Mouse (Mus musculus): Measurements from ENCODE around the gene Gsta4. TPM values are rescaled to one million over a fixed set of nuclear protein-coding genes. Genes with fewer than 3 reads are reported as not detected.
"Not testable (repeated sequence)": the region's sequence is repeated elsewhere in the genome, so short reads cannot be mapped to it uniquely, and the experiment has no call there.

Gsta4 gene
- total and polyA plus RNA-seq, 2 experiments from 2014 or later: 12.6 to 31.0 TPM

DNA sequence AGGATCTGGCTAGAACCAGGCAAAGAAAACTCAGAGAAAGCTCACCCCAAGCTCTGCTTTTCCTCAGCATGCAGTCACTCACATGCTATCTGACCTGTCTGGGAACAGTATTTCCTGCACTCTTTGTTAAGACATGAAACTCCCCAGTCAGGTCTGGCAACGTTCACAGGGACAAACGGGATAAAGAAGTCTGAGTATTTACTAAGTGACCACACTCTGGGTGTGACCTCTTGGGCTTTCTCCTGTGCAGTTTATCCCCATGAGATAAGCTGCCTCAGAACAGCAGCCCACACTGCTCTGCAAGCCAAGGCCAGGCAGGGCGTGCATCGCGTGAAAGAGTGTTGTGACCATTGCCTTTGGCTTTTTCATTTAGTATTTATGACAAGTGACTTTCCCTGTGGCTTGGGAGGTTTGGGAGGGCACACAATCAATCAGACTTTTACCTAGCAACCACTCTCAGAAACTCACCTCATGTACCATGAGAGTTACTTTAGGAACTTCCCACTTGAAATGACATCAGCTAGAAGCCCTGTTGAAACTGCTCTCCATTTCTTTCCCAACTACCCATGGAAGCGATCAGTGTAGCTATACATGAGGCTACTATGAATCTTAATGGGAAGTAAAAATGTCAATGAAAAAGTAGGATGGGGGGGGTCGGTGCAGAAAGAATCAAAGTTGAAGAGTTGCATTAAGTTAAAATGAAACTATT, 29.9 kb downstream of the Gsta4 start:
- H3K36me3 ChIP-seq (ENCODE audit: insufficient read depth): no peaks in the 10 kb centered on the region
- no peaks in the 10 kb centered on the region for H3K4me1 ChIP-seq (ENCODE audit: insufficient read depth)
- H3K9me3 ChIP-seq (ENCODE audit: low read length): no peaks in the 10 kb centered on the region
- no peak for TF ChIP-seq CTCF (IDR thresholded peaks at IDR 0.05; ENCODE audit: low read depth)
- DNase-seq: no peak
- H3K27ac ChIP-seq (ENCODE audit: low read depth, low read length): no peak overlapping the region
- no peak overlapping the region for H3K9ac ChIP-seq
- no peak for ATAC-seq
- H3K4me3 ChIP-seq (ENCODE audit: low read depth, low read length): no peak overlapping the region
- 87% methylated on average over 7 of the region's 7 CpGs for WGBS
- H3K27me3 ChIP-seq (ENCODE audit: insufficient read depth, low read length): no peaks in the 10 kb centered on the region
- H3K4me2 ChIP-seq (ENCODE audit: low read depth): no peak overlapping the region

DNA sequence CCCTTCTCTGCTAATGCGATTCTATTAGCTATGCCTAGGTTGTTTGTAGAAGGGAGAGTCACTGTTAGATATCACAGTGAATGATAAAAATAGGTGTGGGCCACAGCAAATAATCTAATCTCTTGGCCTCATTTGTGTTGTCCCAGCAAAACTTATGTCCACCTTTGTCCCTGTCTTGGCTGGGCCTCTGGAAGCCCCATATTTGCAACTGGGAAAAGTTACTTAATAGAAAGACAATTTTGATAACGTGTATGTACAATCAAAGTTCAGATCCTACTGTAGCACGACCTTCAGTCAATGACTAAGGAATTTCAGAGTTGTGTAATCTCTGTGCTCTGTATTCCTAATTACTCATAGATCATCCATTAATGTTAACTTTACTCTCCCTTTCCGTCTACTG, 34.5 kb downstream of the Gsta4 start:
- Histone ChIP-seq H3K9me3 (ENCODE audit: low read length) (no peaks in the 10 kb centered on the region), H3K27ac (ENCODE audit: low read depth, low read length) (no peak overlapping the region), H3K4me2 (ENCODE audit: low read depth) (no peak overlapping the region), H3K4me1 (ENCODE audit: insufficient read depth) (no peaks in the 10 kb centered on the region), H3K27me3 (ENCODE audit: insufficient read depth, low read length) (no peaks in the 10 kb centered on the region), H3K9ac (no peak overlapping the region), H3K4me3 (ENCODE audit: low read depth, low read length) (no peak overlapping the region), H3K36me3 (ENCODE audit: insufficient read depth) (no peaks in the 10 kb centered on the region)
- DNase-seq: no peak
- TF ChIP-seq CTCF (IDR thresholded peaks at IDR 0.05; ENCODE audit: low read depth): no peak
- WGBS: 84% methylated on average over 4 of the region's 4 CpGs
- no peak for ATAC-seq

DNA sequence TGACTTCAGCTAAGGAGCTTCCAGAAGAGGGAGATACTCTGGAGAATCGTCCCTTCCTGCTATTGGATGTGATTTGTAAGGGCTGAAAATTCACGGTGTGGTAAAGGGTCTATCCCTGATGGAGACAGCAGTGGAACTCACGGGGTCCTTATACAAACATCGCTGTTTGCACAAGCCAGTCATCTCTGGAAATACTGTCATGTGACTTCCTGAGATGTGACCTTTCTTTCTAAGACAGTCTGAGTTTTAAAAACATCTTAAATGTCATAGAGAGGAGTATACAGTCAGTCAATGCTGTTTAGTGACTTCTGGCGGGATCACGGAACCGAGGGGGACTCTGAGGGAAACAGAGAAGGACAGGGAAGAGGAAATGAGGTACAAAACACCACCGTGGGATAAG, 40.0 kb downstream of the Gsta4 start:
- Histone ChIP-seq H3K9ac (no peak overlapping the region), H3K9me3 (ENCODE audit: low read length) (no peaks in the 10 kb centered on the region), H3K4me3 (ENCODE audit: low read depth, low read length) (no peak overlapping the region), H3K27ac (ENCODE audit: low read depth, low read length) (no peak overlapping the region), H3K4me1 (ENCODE audit: insufficient read depth) (no peaks in the 10 kb centered on the region), H3K27me3 (ENCODE audit: insufficient read depth, low read length) (no peaks in the 10 kb centered on the region), H3K4me2 (ENCODE audit: low read depth) (no peak overlapping the region), H3K36me3 (ENCODE audit: insufficient read depth) (no peaks in the 10 kb centered on the region)
- 86% methylated on average over 8 of the region's 8 CpGs for WGBS
- DNase-seq (no peak), ATAC-seq (no peak)
- no peak for TF ChIP-seq CTCF (IDR thresholded peaks at IDR 0.05; ENCODE audit: low read depth)

DNA sequence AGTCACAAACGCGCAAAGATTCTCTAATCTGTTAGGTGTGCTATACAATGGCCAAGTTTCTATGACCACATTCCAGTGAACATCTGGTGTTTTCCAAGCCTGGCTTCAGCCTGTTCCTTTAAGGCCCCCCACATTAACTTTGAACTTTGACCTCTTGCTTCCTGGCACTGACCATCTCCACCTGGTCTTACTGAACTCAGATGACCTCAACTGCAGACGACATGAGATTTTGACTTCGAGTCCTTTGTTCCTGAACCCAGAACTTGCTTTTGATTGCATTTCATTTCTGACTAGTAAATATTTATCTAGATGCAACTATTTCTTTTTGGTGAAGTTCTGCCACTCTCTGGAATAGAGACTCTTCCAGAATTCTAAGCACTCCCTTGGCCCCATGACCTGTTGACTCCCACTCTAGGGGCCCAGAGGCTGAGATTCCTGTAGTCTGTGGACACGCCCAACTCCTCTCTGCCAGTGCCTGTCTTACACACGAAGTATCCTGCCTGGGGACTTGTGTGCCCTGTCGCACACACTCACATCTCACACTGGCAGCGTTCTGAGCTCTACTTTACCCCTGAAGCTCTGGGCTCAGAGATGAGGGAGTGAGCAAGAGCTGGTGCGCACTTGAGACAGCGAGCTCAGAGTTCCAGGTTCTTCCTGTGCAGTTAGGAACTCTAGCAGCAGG, 40.8 kb downstream of the Gsta4 start:
- H3K27me3 ChIP-seq (ENCODE audit: insufficient read depth, low read length): no peaks in the 10 kb centered on the region
- DNase-seq: no peak
- WGBS: 81% methylated on average over 10 of the region's 10 CpGs
- no peak overlapping the region for H3K9ac ChIP-seq
- TF ChIP-seq CTCF (IDR thresholded peaks at IDR 0.05; ENCODE audit: low read depth): no peak
- no peak overlapping the region for H3K4me2 ChIP-seq (ENCODE audit: low read depth)
- no peak overlapping the region for H3K27ac ChIP-seq (ENCODE audit: low read depth, low read length)
- no peaks in the 10 kb centered on the region for H3K4me1 ChIP-seq (ENCODE audit: insufficient read depth)
- ATAC-seq: no peak
- no peak overlapping the region for H3K4me3 ChIP-seq (ENCODE audit: low read depth, low read length)
- no peaks in the 10 kb centered on the region for H3K36me3 ChIP-seq (ENCODE audit: insufficient read depth)
- no peaks in the 10 kb centered on the region for H3K9me3 ChIP-seq (ENCODE audit: low read length)

DNA sequence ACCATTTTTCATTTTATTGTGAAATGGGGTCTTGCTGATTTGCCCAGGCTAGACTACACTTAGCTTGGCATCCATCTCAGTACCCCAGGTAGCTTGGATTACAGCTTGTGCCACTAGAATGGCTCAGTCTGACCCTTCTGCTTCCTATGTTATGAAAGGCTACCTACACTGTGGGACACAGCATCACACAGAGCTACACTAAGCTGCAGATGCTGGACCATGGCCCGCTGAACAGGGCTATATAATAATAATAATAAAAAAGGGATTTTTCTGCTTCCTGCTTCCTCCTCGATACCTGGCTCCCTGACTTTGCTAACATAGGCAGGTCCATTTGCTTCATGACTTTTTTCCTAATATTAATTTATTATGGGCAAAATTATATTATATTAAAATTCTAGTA, 41.8 kb downstream of the Gsta4 start:
- no peak overlapping the region for H3K4me2 ChIP-seq (ENCODE audit: low read depth)
- no peaks in the 10 kb centered on the region for H3K27me3 ChIP-seq (ENCODE audit: insufficient read depth, low read length)
- no peak overlapping the region for H3K4me3 ChIP-seq (ENCODE audit: low read depth, low read length)
- ATAC-seq (no peak), DNase-seq (no peak)
- WGBS: 96% methylated on average over 2 of the region's 2 CpGs
- H3K9ac ChIP-seq: no peak overlapping the region
- no peaks in the 10 kb centered on the region for H3K4me1 ChIP-seq (ENCODE audit: insufficient read depth)
- H3K9me3 ChIP-seq (ENCODE audit: low read length): no peaks in the 10 kb centered on the region
- H3K36me3 ChIP-seq (ENCODE audit: insufficient read depth): no peaks in the 10 kb centered on the region
- H3K27ac ChIP-seq (ENCODE audit: low read depth, low read length): no peak overlapping the region
- TF ChIP-seq CTCF (IDR thresholded peaks at IDR 0.05; ENCODE audit: low read depth): no peak

DNA sequence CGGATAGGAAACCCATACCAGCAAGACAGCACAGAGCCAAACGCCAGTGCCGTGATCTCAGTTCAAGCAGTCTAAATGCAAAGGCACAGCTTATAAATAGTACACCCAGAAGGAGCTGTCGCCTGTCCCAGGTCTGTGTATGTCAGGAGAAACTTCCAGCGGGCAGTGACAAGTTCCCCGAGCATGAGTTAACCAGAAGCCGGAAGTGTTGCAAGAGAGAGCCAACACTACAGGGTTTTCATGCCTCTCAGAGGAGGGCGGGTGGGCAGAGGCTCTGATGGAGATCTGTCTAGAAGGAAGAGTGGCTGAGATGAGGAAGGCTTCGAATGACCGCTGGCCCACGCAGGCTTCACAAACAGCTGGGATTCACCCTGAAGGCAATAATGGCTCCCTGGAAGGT, 42.7 kb downstream of the Gsta4 start:
- H3K36me3 ChIP-seq (ENCODE audit: insufficient read depth): no peaks in the 10 kb centered on the region
- H3K4me2 ChIP-seq (ENCODE audit: low read depth): no peak overlapping the region
- no peak overlapping the region for H3K27ac ChIP-seq (ENCODE audit: low read depth, low read length)
- H3K27me3 ChIP-seq (ENCODE audit: insufficient read depth, low read length): no peaks in the 10 kb centered on the region
- H3K9ac ChIP-seq: no peak overlapping the region
- DNase-seq (no peak), ATAC-seq (no peak)
- WGBS: 83% methylated on average over 11 of the region's 11 CpGs
- TF ChIP-seq CTCF (IDR thresholded peaks at IDR 0.05; ENCODE audit: low read depth): no peak
- no peaks in the 10 kb centered on the region for H3K4me1 ChIP-seq (ENCODE audit: insufficient read depth)
- no peak overlapping the region for H3K4me3 ChIP-seq (ENCODE audit: low read depth, low read length)
- no peaks in the 10 kb centered on the region for H3K9me3 ChIP-seq (ENCODE audit: low read length)

DNA sequence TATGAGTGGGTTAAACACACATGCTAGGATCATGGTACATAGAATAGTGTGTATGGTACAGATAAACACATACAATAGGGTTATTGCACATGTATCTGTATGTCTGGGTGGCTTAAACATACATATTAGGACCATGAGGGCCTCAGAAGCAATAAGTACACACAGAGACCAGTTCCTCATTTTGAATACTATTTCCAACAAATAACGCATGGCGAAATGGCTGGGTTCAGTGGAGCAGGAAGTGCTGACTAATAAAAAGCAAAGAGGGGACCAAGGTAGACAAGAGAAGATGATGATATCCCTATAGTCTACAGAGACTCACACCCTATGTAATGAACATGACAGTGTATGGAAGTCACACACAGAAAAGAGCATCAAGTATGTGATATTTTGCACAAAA, 45.5 kb downstream of the Gsta4 start:
- DNase-seq (no peak), ATAC-seq (no peak)
- H3K27ac ChIP-seq (ENCODE audit: low read depth, low read length): no peak overlapping the region
- no peak overlapping the region for H3K4me2 ChIP-seq (ENCODE audit: low read depth)
- no peaks in the 10 kb centered on the region for H3K9me3 ChIP-seq (ENCODE audit: low read length)
- TF ChIP-seq CTCF (IDR thresholded peaks at IDR 0.05; ENCODE audit: low read depth): no peak
- H3K9ac ChIP-seq: no peak overlapping the region
- H3K4me3 ChIP-seq (ENCODE audit: low read depth, low read length): no peak overlapping the region
- H3K36me3 ChIP-seq (ENCODE audit: insufficient read depth): no peaks in the 10 kb centered on the region
- H3K4me1 ChIP-seq (ENCODE audit: insufficient read depth): no peaks in the 10 kb centered on the region
- 95% methylated on average over 2 of the region's 2 CpGs for WGBS
- H3K27me3 ChIP-seq (ENCODE audit: insufficient read depth, low read length): no peaks in the 10 kb centered on the region

DNA sequence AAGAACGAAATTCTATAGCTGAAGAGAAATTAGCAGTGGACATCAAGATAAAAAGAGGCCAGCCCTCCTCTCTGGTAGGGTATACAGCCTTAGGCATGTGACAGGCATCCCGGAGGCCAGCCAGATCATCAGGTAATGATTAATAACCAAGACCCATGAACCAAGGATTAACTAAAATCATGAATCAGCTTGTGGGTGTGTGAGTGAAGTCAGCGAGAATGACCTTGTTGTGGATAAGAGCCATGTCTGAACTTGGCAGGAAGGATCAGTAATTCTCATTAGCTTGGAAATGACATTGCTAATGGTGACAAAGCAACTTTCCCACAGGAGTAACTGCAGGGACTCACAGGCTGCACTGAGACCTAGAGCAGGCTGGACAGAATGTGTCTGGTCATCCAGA, 47.1 kb downstream of the Gsta4 start:
- WGBS: 77% methylated on average over 3 of the region's 3 CpGs
- not testable (repeated sequence) for H3K36me3 ChIP-seq (ENCODE audit: insufficient read depth); H3K9me3 ChIP-seq (ENCODE audit: low read length); H3K27ac ChIP-seq (ENCODE audit: low read depth, low read length); ATAC-seq; H3K27me3 ChIP-seq (ENCODE audit: insufficient read depth, low read length); H3K4me1 ChIP-seq (ENCODE audit: insufficient read depth); H3K4me2 ChIP-seq (ENCODE audit: low read depth); H3K4me3 ChIP-seq (ENCODE audit: low read depth, low read length); DNase-seq; H3K9ac ChIP-seq

DNA sequence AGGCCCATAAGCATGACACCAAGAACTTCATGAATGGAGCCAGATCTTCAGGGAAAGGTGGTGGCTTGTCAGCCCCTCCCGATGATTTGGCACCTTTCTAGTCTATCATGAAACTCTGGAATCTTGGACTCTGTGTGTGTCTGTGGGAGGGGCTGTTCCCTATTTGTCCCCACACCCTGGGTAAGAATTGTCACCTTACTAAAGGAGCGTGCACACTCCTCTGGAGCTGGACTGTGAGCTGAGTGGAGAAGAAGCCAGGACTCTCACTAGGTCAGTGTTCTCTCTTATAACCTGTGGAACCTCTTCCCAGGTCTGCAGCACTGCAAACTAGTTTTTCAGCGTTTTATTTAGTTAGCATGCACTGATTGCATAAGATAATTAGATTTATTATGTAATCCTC, 47.9 kb downstream of the Gsta4 start, which contains the start of gene Gsta1:
Gene Gsta1 (plus strand): TSS at position 196 of the 400 bp plus-strand sequence.
- DNase-seq; ATAC-seq; H3K9me3 ChIP-seq (ENCODE audit: low read length); H3K36me3 ChIP-seq (ENCODE audit: insufficient read depth); H3K4me2 ChIP-seq (ENCODE audit: low read depth); H3K4me1 ChIP-seq (ENCODE audit: insufficient read depth); H3K27ac ChIP-seq (ENCODE audit: low read depth, low read length); H3K27me3 ChIP-seq (ENCODE audit: insufficient read depth, low read length); H3K4me3 ChIP-seq (ENCODE audit: low read depth, low read length); H3K9ac ChIP-seq: not testable (repeated sequence)
- 75% methylated on average over 1 of the region's 3 CpGs for WGBS

DNA sequence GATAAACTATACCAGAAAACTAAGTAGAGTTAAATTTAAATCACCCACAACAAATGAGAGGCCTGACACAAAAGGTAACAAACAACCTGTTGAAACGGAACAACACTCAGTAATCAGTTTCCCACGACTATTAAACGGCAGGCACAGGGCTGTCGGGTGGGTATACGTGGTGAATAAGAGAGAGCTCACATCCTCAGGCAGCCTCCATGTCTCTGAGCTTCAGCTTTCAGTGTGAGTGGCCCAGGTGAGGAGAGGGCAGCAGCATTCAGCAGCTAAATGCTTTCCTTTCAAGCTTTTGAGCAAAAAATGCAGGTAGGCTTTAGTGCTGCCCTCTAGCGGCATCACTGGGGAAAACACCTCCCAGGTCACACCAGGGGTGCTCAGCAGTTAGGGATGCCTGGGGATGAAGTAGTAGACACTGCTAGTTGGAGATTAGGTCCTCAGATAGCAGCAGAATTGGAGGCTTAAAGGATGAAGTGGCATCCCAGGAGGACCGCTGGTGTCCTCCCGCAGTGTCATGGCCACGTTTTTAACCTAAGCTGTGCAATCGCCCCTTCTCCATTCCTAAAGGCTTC, 50.6 kb downstream of the Gsta4 start:
- not testable (repeated sequence) for H3K36me3 ChIP-seq (ENCODE audit: insufficient read depth); H3K4me2 ChIP-seq (ENCODE audit: low read depth); H3K9me3 ChIP-seq (ENCODE audit: low read length); H3K9ac ChIP-seq; H3K4me1 ChIP-seq (ENCODE audit: insufficient read depth); H3K4me3 ChIP-seq (ENCODE audit: low read depth, low read length); ATAC-seq; H3K27ac ChIP-seq (ENCODE audit: low read depth, low read length); DNase-seq; H3K27me3 ChIP-seq (ENCODE audit: insufficient read depth, low read length)
- WGBS: no CpG with 5 or more reads among the region's 10 CpGs
